Mouse (Mus musculus) spleen, postnatal 14 days (tissue): ENCODE results near the gene Foxl1.

Source experiments
- DNase-seq, 2 experiments: peaks; one replicate each; pipeline ENCODE4 v3.0.0; 2021 to 2022; ENCODE audit warnings: low spot score in 2 of 2

The Foxl1 gene

DNA sequence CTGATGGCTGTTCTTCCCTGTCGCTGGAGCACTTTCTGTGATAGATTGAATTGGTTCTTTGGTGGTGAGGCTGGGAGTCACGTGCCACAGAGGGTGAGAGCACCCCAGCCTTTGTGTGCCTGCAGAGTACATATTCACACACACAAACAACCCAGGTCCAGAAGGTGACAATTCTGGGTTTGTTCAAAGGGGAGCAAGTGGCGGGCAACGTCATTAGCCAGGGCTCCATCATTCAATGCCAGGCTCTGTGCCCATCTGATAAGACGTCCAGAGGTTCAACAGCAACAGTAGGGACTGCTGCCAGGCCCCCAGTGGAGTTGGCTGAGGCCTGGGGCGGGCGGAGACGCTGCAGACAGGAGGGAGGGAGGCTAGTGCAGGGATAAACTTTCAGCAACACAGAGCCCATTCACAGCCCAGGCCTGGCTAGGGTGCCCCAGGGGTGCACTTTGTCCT, 36.3 kb downstream of the Foxl1 start:
- no peak for DNase-seq

DNA sequence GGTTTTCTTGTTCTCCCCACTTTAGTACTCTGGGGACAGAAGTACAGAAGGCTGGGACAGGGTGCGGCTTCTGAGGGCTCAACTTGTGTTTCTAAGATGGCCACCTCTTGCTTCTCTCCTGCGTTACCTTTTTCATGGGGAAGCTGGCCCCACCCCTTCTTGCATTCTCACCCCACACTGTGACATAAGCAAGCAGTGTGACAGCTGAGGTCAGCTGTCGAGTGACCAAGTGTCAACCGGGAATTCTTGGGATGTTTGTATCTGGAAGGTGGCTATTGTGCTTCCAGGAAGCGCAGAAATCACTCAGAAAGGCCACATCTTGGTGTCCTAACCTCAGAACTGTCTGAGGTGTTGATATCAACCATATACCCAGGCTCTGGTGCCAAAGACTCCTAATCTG, 40.3 kb downstream of the Foxl1 start:
- no peak for DNase-seq

DNA sequence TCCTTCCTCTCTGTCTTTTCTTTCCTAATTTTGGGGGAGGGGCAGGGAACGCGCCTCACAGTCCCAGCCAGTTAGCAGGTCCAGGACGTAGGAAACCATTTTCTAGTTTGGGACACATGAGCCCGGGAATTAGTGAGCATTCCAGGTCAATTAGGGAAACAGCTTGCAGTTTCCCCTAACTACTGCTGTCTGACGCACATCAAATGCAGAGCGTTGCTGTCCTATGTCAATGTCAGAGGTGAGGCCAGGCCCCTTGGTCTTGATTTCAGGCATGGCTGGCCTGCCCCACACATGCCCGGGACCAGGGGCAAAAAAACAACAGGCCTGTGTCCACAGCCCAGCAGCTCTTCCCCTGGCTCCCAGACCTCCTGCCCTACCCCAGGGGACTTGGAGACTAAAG, 42.4 kb downstream of the Foxl1 start:
- DNase-seq: no peak

DNA sequence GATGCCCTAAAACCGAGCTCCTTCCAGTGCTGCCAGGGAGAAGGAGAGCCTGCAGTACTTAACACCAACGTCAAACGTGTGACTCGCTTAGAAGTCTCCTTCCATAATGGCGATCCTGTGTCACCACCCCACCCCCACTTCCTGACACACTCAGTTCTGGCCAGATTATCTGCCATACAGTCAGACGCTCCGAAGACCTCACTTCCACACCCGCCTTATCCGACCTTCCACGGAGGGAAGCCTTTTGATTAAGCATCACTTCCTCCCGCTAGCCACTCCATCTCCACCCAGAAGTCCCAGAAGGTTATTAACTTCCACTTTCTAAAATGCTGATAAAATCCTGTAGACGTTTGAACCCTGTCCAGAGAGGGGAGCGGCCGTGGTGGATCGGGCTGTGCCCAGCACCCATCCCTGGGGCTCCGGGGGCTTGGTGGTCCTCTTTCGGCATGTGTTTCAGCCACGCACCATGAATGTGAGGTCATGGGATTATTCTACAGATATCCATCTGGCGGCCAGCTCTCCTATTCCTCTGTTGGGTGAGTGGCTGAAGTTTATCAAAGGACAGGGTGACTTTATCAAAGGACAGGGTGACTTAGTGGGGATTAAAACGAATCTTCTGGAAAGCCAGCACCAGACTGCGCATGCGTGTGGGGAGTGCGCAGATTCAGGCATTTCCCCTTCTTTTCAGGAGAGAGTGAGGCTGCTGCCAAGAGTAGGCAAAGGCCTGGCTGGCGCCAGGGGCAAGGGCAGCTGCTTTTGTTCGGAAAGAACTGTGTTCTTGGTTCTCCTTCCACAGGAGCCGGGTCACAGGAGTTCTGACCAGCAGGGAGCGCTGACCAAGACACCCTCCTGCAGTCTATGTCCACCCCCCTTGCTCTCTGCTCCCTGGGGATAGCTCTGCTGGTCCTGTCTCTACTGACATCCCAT, 43.1 kb downstream of the Foxl1 start:
- DNase-seq: no peak

DNA sequence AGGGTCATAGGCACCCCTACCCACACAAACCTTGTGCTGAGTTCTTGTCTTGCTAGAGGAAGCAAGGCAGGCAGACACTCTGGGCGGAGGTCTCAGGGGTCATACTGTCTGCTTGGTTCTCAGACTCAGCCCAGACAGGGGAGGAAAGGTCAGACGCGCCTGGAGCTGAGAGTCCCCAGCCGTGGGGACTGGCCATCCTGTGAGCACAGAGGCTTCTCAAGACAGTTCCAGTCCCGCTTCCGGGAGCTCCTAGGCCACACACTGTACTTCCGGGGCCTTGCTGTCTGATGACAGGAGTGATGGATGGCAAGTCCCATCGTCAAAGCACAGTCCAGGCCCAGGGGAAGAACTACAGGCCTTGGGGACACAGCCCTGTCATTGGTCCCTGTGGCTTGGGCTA, 44.8 kb downstream of the Foxl1 start:
- no peak for DNase-seq

DNA sequence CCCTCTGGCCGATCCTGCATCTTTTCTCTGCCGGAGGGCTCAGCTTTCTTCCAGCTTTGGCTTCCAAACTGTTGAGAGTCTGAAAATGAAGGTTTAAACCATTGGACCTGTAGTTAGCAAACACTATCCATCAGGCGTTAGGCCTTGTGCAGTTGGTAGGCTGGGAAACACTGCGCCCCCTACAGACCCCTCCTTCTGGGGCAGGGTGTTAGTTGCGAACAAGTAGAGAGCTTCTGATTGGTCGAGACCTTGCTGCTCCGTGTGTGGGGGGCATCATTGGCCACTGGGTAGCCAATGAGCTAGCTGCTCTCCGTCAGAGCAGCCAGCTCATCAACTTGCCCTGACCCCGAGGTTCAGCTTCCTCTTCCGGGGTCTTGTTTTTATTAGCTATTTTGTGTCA, 46.4 kb downstream of the Foxl1 start:
- no peak for DNase-seq

DNA sequence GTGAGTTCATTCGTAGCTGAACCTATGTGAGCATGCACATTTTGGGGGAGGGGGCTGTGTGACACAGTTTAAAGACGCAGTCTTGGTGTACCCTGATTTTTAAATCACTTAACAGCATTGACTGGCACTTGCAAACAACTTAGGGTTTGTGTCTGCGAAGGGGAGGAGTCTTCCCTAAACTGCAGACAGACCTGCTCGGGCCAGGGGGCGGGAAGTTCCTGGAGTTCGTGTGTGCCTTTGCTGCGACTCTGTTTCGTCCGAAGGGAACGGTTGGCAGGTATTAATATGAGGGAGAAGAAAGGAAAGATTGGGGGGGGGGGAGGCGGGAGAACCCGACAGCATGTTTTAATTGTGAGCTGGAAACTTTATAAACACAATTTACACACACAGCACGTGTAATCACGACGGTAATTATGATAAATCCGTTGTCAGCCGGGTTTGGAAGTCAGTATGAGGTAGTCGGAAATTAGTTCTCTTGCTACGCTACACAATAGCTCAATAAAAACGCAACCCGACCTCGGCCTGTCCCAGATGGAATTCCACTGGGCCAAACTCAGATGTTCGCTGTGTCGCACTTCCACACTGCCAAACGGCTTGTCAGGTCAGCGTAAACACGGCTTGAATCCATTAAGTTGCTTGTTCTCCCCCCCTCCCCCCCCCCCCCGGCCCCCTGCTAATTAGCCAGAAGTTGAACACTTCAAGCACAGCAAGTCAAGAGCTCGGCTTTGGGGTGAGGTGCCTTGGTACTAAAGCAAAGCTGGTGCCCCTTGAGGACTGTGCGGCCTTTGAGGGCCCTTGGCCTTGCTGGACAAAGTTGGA, 47.2 kb downstream of the Foxl1 start:
- no peak for DNase-seq

DNA sequence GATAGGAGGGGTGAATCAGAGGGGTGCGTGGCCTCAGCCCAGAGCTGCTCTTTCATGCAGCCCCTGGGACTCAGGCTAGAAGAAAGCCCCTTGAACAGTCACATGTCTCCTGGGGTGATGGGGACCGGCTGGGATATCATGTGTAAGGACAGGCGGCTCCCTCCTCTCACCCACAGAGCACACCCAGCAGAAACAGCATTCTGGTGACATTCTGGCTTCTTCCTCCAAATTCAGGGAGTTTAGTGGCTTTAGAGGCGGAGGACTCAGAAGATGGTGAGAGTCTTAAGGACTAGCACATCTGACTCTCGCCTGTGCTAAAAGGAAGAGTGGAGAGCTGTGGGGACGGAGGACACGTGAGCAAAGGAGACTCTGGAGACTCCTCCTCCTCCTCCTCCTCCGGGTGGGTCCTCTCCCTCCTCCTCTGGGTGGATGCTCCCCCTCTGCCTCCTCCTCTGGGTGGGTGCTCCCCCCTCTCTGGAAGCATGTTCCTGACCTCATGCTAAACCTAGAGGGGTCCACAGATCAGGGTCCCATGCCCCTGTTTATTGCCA, 47.9 kb downstream of the Foxl1 start:
- DNase-seq: no peak

DNA sequence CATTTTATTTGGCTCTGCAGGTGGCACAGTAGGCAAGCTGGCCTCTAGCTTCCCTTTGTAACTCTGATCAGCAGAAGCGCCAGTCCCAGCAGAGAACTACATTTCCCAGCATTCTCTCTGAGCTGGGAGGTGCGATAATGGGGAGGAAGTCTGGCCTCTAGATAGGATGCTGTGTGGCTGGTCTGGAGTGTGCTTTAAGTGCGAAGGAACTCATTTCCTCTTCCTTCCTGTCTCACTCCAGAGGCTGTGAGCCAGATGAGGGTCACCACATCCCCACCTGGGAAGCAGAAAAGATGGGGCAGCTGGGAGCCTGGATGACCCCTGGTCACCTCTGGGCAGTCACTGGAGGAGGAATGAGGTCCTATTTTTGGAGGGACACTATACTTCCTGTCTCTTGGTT, 48.6 kb downstream of the Foxl1 start:
- no peak for DNase-seq
